Mouse (Mus musculus): ENCODE data around the gene H2-T23. TPM values are rescaled to one million over a fixed set of nuclear protein-coding genes. Genes with fewer than 3 reads are reported as not detected.

H2-T23 gene
- polyA plus RNA-seq, 1 experiment from 2014 or later, result 5.1 TPM

DNA sequence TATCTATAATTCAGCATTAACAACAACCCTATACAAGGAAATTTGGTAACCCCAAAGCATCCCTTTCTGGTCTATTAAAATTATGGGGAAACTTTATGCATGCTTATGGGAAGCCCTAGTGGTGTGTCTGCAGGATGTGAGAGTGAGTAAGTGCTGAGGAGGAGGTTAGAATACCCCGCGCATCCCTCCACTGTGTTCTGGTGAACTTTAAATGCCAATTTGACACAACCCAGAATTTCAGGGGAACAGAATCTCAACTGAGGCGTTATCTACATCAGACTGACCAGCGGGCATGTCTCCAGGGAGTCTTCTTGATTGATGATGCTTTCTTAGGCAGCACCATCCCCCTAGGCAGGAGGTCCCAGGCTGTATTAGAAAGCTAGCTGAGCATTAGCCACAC, 6.8 kb downstream of the H2-T23 start:
- Histone ChIP-seq H3K9ac (ENCODE audit: low read depth, low read length) (no peak overlapping the region), H3K36me3 (ENCODE audit: control insufficient read depth, insufficient read depth, low read length) (no peaks in the 10 kb centered on the region), H3K27me3 (replicated peaks; ENCODE audit: control insufficient read depth, insufficient read depth, low read length) (no peaks in the 10 kb centered on the region), H3K27ac (ENCODE audit: low read depth, low read length) (no peak overlapping the region), H3K4me1 (ENCODE audit: control insufficient read depth, insufficient read depth, low read depth, low read length) (no peaks in the 10 kb centered on the region), H3K4me2 (ENCODE audit: low read length) (no peak overlapping the region), H3K9me3 (ENCODE audit: control insufficient read depth, low read length) (no peaks in the 10 kb centered on the region), H3K4me3 (ENCODE audit: low read length) (no peak overlapping the region)
- WGBS, result 62% methylated on average over 4 of the region's 4 CpGs
- ATAC-seq, result no peak

DNA sequence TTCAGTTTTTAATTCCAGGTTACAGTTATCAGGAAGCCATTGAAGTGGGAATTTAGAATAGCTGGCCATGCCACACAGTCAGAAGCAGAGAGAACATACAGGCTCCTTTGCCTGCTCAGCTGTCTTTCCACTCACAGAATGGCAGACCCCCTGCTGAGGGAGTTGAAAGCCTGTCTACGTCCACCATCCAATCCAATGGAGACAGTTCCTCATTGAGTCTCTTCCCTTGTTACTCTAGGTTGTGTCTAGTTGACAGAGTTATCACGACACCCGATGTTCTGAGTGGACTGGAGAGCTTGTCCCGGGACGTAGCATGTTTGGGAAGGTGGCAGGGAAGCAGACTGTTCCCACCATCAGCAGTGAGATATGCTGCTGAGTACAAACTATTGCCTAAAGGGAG, 7.5 kb downstream of the H2-T23 start:
- WGBS, result 61% methylated on average over 5 of the region's 5 CpGs
- Histone ChIP-seq H3K9ac (ENCODE audit: low read depth, low read length) (no peak overlapping the region), H3K36me3 (ENCODE audit: control insufficient read depth, insufficient read depth, low read length) (no peaks in the 10 kb centered on the region), H3K4me2 (ENCODE audit: low read length) (no peak overlapping the region), H3K4me3 (ENCODE audit: low read length) (no peak overlapping the region), H3K27ac (ENCODE audit: low read depth, low read length) (no peak overlapping the region), H3K27me3 (replicated peaks; ENCODE audit: control insufficient read depth, insufficient read depth, low read length) (no peaks in the 10 kb centered on the region), H3K9me3 (ENCODE audit: control insufficient read depth, low read length) (no peaks in the 10 kb centered on the region), H3K4me1 (ENCODE audit: control insufficient read depth, insufficient read depth, low read depth, low read length) (no peaks in the 10 kb centered on the region)
- ATAC-seq, result no peak

DNA sequence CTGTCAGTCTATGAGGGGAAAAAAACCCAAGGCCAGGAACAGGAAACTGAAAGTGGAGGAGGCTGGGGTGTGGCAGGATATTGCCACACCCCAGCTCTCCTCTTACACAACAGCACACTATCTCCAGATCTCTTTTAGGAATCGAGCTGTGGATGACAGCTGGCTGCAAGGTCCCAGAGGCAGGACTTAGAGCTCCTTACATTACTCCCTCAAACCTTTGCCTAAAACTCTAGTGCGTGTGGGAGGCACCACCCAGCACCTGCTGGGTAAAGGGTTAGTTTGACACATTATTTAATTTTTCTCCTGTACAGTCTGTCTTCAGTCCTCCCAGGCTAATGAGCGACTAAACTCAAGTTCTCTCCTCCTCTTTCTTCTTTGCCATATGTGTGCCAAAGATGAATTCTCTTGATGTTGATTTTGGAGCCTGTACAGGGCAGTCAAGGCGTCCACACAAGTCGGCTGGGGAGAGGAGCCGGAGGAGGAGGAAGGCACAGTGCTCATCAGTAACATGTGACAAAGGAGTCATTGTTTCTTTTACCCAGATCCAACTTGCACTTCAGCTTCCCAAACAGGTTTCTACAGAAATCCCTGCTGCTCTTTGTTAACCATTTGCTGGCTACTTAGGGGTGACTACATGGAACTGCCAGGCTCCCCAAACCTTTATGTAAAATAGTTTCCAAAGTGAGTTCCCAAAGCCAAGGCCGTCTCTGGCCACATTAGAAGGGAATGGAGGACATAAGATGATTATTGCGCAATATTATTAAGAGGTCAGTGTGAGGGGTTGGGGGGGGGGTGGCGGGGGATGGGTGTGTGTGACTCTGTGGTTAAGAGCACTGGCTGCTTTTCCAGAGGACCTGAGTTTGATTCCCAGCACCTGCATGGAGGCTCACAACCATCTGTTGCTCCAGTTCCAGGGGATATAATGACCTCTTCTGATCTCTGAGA, 8.7 kb downstream of the H2-T23 start:
- Histone ChIP-seq H3K4me3 (ENCODE audit: low read length) (no peak overlapping the region), H3K36me3 (ENCODE audit: control insufficient read depth, insufficient read depth, low read length) (no peaks in the 10 kb centered on the region), H3K4me2 (ENCODE audit: low read length) (no peak overlapping the region), H3K4me1 (ENCODE audit: control insufficient read depth, insufficient read depth, low read depth, low read length) (no peaks in the 10 kb centered on the region), H3K9ac (ENCODE audit: low read depth, low read length) (no peak overlapping the region), H3K27ac (ENCODE audit: low read depth, low read length) (no peak overlapping the region), H3K27me3 (replicated peaks; ENCODE audit: control insufficient read depth, insufficient read depth, low read length) (no peaks in the 10 kb centered on the region), H3K9me3 (ENCODE audit: control insufficient read depth, low read length) (no peaks in the 10 kb centered on the region)
- WGBS, result 69% methylated on average over 9 of the region's 9 CpGs
- ATAC-seq, result no peak

DNA sequence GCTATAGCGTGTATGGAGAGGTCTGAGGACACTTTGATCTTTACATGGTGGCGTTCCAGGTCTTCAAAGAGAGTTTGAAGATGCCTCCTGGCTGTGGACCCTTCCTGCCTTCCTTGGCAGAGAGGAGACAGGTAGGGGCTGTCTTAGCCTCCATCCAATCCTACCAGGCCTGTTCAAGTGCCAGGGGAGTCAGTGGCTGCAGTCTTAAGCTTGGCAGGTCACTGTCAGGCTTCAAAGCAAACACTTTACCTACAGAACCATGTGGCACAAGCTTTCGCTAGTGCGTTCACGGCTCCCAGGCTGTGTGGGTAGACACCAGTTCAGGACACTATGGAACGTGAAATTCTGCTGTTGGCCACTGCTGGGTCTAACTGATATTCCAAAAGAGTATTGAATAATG, 9.7 kb downstream of the H2-T23 start:
- no peak overlapping the region for H3K4me3 ChIP-seq (ENCODE audit: low read length)
- H3K27me3 ChIP-seq (replicated peaks; ENCODE audit: control insufficient read depth, insufficient read depth, low read length), result no peaks in the 10 kb centered on the region
- no peak overlapping the region for H3K27ac ChIP-seq (ENCODE audit: low read depth, low read length)
- H3K36me3 ChIP-seq (ENCODE audit: control insufficient read depth, insufficient read depth, low read length), result no peaks in the 10 kb centered on the region
- H3K4me2 ChIP-seq (ENCODE audit: low read length), result no peak overlapping the region
- 92% methylated on average over 6 of the region's 6 CpGs for WGBS
- no peaks in the 10 kb centered on the region for H3K4me1 ChIP-seq (ENCODE audit: control insufficient read depth, insufficient read depth, low read depth, low read length)
- H3K9me3 ChIP-seq (ENCODE audit: control insufficient read depth, low read length), result no peaks in the 10 kb centered on the region
- ATAC-seq, result no peak
- H3K9ac ChIP-seq (ENCODE audit: low read depth, low read length), result no peak overlapping the region

- Histone ChIP-seq H3K4me3 (ENCODE audit: low read length) (no peak overlapping the region), H3K36me3 (ENCODE audit: control insufficient read depth, insufficient read depth, low read length) (no peaks in the 10 kb centered on the region), H3K4me1 (ENCODE audit: control insufficient read depth, insufficient read depth, low read depth, low read length) (no peaks in the 10 kb centered on the region), H3K9ac (ENCODE audit: low read depth, low read length) (no peak overlapping the region), H3K27me3 (replicated peaks; ENCODE audit: control insufficient read depth, insufficient read depth, low read length) (no peaks in the 10 kb centered on the region), H3K27ac (ENCODE audit: low read depth, low read length) (no peak overlapping the region), H3K9me3 (ENCODE audit: control insufficient read depth, low read length) (no peaks in the 10 kb centered on the region), H3K4me2 (ENCODE audit: low read length) (no peak overlapping the region)
- WGBS, result 95% methylated on average over 9 of the region's 9 CpGs
- ATAC-seq, result no peak
Observed at GRCm38 (mm10) chr17:36022098-36022497, 10.6 kb downstream of the H2-T23 start.

DNA sequence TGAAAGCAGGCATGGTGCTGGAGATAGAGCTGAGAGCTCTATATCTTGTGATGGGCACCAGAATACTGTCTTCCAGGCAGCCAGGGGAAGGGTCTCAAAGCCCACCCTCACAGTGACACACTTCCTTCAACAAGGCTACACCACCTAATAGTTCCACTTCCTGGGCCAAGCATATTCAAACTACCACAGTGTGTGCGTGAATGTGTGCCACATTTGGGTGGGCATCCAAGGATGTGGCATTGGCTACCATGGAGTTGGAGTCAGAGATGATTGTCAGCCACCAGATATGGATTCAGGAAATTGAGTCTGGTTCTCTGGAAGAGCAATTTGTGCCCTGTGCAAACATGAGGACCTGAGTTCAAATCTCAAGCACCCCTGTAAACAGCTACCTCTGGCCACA, 11.3 kb downstream of the H2-T23 start:
- Histone ChIP-seq H3K36me3 (ENCODE audit: control insufficient read depth, insufficient read depth, low read length) (no peaks in the 10 kb centered on the region), H3K27me3 (replicated peaks; ENCODE audit: control insufficient read depth, insufficient read depth, low read length) (no peaks in the 10 kb centered on the region), H3K9me3 (ENCODE audit: control insufficient read depth, low read length) (no peaks in the 10 kb centered on the region), H3K4me3 (ENCODE audit: low read length) (no peak overlapping the region), H3K4me2 (ENCODE audit: low read length) (no peak overlapping the region), H3K27ac (ENCODE audit: low read depth, low read length) (no peak overlapping the region), H3K4me1 (ENCODE audit: control insufficient read depth, insufficient read depth, low read depth, low read length) (no peaks in the 10 kb centered on the region), H3K9ac (ENCODE audit: low read depth, low read length) (no peak overlapping the region)
- WGBS, result 83% methylated on average over 1 of the region's 1 CpGs
- ATAC-seq, result no peak

DNA sequence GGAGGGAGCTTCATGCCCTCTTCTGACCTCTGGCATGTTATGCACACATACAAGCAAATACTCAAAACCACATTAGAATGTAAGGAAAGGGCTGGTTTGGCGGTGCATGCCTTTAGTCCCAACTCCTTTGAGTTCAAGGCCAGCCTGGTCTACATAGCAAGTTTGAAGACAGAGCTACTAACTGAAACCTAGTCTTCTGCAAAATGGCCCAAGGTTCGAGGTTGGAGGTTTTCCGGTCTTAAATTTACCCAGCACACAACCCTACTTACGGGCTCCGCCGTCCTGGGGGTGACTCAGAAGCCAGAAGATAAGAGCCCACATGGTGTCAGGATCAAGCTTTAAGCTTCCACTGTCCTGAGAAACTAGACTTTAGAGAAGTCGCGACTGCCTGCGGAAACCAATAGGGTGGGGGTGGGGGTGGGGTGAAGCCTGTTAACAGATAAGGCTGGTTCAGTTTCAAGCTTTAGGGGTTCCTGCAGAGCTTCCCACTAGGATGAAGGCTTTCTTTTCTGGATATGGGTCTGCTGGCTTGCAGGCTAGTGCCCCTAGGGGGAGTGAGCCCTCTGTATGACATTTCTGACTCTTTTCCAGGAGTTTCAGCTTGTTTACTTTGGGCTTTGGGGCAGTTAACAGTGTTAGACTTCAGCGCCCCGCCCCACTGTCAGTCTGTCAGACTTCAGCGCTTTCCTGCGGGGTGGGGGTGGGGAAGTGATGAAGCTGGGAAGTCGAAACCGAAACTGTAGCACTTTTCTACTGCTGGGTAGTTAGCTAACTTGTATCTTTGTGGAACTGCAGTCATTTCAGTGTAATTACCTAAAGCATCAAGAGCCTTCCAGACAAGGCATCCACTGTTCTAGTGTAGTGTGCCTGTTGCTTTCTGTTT, 12.2 kb downstream of the H2-T23 start, which contains the start of gene H2-T24:
Gene H2-T24 (minus strand): TSS at position 370 of the 883 bp plus-strand sequence.
- Histone ChIP-seq H3K27ac (ENCODE audit: low read depth, low read length) (no peak within 1 kb of the TSS), H3K27me3 (replicated peaks; ENCODE audit: control insufficient read depth, insufficient read depth, low read length) (no peaks in the 10 kb centered on the region), H3K4me1 (ENCODE audit: control insufficient read depth, insufficient read depth, low read depth, low read length) (no peaks in the 10 kb centered on the region), H3K9me3 (ENCODE audit: control insufficient read depth, low read length) (no peaks in the 10 kb centered on the region), H3K4me2 (ENCODE audit: low read length) (no peak within 1 kb of the TSS), H3K4me3 (ENCODE audit: low read length) (no peak within 1 kb of the TSS), H3K9ac (ENCODE audit: low read depth, low read length) (no peak within 1 kb of the TSS), H3K36me3 (ENCODE audit: control insufficient read depth, insufficient read depth, low read length) (no peaks in the 10 kb centered on the region)
- WGBS, result 49% methylated on average over 15 of the region's 15 CpGs
- ATAC-seq, result no peak

DNA sequence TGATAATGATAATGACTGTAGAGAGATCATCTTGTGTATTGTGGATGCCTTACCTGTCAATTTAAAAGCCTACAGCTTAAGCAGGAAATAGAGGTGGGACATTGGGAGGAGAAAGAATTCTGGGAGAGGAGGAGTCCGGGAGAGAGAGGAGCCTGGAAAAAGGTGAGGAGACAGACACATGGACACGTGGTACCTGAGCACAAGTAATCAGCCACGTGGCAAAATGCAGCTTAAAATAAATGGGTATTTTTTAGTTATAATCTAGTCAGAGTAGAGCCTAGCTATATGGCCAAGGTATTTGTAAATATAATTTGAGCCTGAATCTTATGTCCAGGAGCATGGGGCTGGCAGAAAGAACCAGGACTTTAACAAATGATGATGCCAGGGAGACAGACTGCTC, 13.1 kb downstream of the H2-T23 start:
- 67% methylated on average over 3 of the region's 3 CpGs for WGBS
- Histone ChIP-seq H3K4me3 (ENCODE audit: low read length) (no peak overlapping the region), H3K36me3 (ENCODE audit: control insufficient read depth, insufficient read depth, low read length) (peaks cover 2% of the 10 kb centered on the region), H3K27me3 (replicated peaks; ENCODE audit: control insufficient read depth, insufficient read depth, low read length) (no peaks in the 10 kb centered on the region), H3K4me1 (ENCODE audit: control insufficient read depth, insufficient read depth, low read depth, low read length) (no peaks in the 10 kb centered on the region), H3K9me3 (ENCODE audit: control insufficient read depth, low read length) (no peaks in the 10 kb centered on the region), H3K27ac (ENCODE audit: low read depth, low read length) (no peak overlapping the region), H3K4me2 (ENCODE audit: low read length) (no peak overlapping the region), H3K9ac (ENCODE audit: low read depth, low read length) (no peak overlapping the region)
- ATAC-seq, result no peak

- Histone ChIP-seq H3K9me3 (ENCODE audit: control insufficient read depth, low read length) (no peaks in the 10 kb centered on the region), H3K4me1 (ENCODE audit: control insufficient read depth, insufficient read depth, low read depth, low read length) (no peaks in the 10 kb centered on the region), H3K9ac (ENCODE audit: low read depth, low read length) (no peak overlapping the region), H3K4me2 (ENCODE audit: low read length) (no peak overlapping the region), H3K27ac (ENCODE audit: low read depth, low read length) (no peak overlapping the region), H3K36me3 (ENCODE audit: control insufficient read depth, insufficient read depth, low read length) (peaks cover 7% of the 10 kb centered on the region), H3K27me3 (replicated peaks; ENCODE audit: control insufficient read depth, insufficient read depth, low read length) (no peaks in the 10 kb centered on the region), H3K4me3 (ENCODE audit: low read length) (no peak overlapping the region)
- ATAC-seq, result no peak
- WGBS, result 72% methylated on average over 2 of the region's 2 CpGs
Observed at GRCm38 (mm10) chr17:36018979-36019378, 13.7 kb downstream of the H2-T23 start.
